Mouse (Mus musculus) hindlimb bud, embryonic 11.5 days (tissue): Measurements from ENCODE around the gene Olfr740.

Experiments
- DNase-seq: peaks from one replicate; pipeline ENCODE4 v3.0.0-alpha.2; 2012; ENCODE audit warnings: low read depth, low spot score; ENCODE audit errors: extremely low spot score

Gene Olfr740

GRCm38 (mm10) chr14:50445245-50445644 lies at the start of gene Olfr740:
Gene Olfr740, plus strand, starts transcription at chr14:50445545.
- DNase-seq = no peak

- no peak for DNase-seq
These were observed 38.1 kb upstream of the Olfr740 start, which contains the start of gene Olfr738 for GRCm38 (mm10) chr14:50407268-50407667. Gene Olfr738, plus strand, starts transcription at chr14:50407568.

GRCm38 (mm10) chr14:50418326-50418725 lies 27.0 kb upstream of the Olfr740 start, which contains the start of gene Olfr739:
Gene Olfr739, plus strand, starts transcription at chr14:50418626.
- DNase-seq = no peak

GRCm38 (mm10) chr14:50472438-50472837 lies 27.1 kb downstream of the Olfr740 start, which contains the start of gene Olfr741:
Gene Olfr741, plus strand, starts transcription at chr14:50472738.
- DNase-seq = no peak

- DNase-seq = no peak
These were observed 33.1 kb downstream of the Olfr740 start for GRCm38 (mm10) chr14:50478406-50478805.

- no peak for DNase-seq
These were observed 58.0 kb downstream of the Olfr740 start, which contains the start of gene Olfr742 for GRCm38 (mm10) chr14:50503300-50503699. Gene Olfr742, plus strand, starts transcription at chr14:50503600.
